Mouse (Mus musculus) hindbrain, embryonic 12.5 days (tissue): Measurements from ENCODE around the gene Traf2. TPM values are rescaled to one million over a fixed set of nuclear protein-coding genes. Genes with fewer than 3 reads are reported as not detected.

Source experiments
- ATAC-seq: fragments of 200-750 bp; cut with Nextera tagmentation; 2 replicates; pipeline ENCODE4 v1.8.0; 2017; ENCODE audit warnings: moderate TSS enrichment; ENCODE audit not compliant: low FRiP score
- H3K27ac ChIP-seq: fragments of 300-500 bp; sonication (generic); 2 replicates; pipeline ENCODE4 v1.5.1; 2016; ENCODE audit warnings: mild to moderate bottlenecking
- H3K27me3 ChIP-seq: fragments of 300-500 bp; sonication (generic); 2 replicates; pipeline ENCODE4 v1.6.1; 2016; ENCODE audit warnings: mild to moderate bottlenecking
- H3K36me3 ChIP-seq: fragments of 300-500 bp; sonication (generic); 2 replicates; pipeline ENCODE4 v1.6.1; 2016; ENCODE audit warnings: mild to moderate bottlenecking
- H3K4me1 ChIP-seq: fragments of 300-500 bp; sonication (generic); 2 replicates; pipeline ENCODE4 v1.6.1; 2016
- H3K4me2 ChIP-seq: fragments of 300-500 bp; sonication (generic); replicated peaks from 2 replicates; pipeline ENCODE4 v1.6.1; 2016; ENCODE audit warnings: mild to moderate bottlenecking
- H3K4me3 ChIP-seq: fragments of 300-500 bp; sonication (generic); 2 replicates; pipeline ENCODE4 v1.5.1; 2016; ENCODE audit warnings: mild to moderate bottlenecking
- H3K9ac ChIP-seq: fragments of 300-500 bp; sonication (generic); 2 replicates; pipeline ENCODE4 v1.6.1; 2016; ENCODE audit warnings: mild to moderate bottlenecking, moderate library complexity
- H3K9me3 ChIP-seq: fragments of 300-500 bp; sonication (generic); replicated peaks from 2 replicates; pipeline ENCODE4 v1.6.1; 2016; ENCODE audit warnings: mild to moderate bottlenecking
- WGBS: fragments of 180-500 bp; shearing (Covaris S2); methylation state at CpG from one replicate; pipeline ENCODE4 v1.1.7; 2016; 5-methylcytosine and 5-hydroxymethylcytosine counted together
- polyA plus RNA-seq: library from polyadenylated mRNA; unstranded; fragments of >200 nt; fragmentation: Nextera tagmentation; extraction: Ambion mirVana; gene quantifications from 2 replicates; pipeline ENCODE4 v1.2.1, GENCODE M21; 2016

Traf2 gene
- polyA plus RNA-seq = 25.7 and 29.6 TPM in 2 replicates

- H3K9me3 ChIP-seq = no peaks in the 10 kb centered on the region
- ATAC-seq = peak; percentile 99
- peak within 1 kb of the TSS; percentile 69 for H3K4me3 ChIP-seq
- peaks cover 16% of the 10 kb centered on the region for H3K4me1 ChIP-seq
- H3K36me3 ChIP-seq = no peaks in the 10 kb centered on the region
- H3K4me2 ChIP-seq = peak within 1 kb of the TSS; percentile 71
- peak within 1 kb of the TSS; percentile 52 for H3K27ac ChIP-seq
- no peaks in the 10 kb centered on the region for H3K27me3 ChIP-seq
- H3K9ac ChIP-seq = peak within 1 kb of the TSS; percentile 75
- WGBS = 3% methylated on average over 48 of the region's 48 CpGs
These were observed at the start of gene Traf2 for GRCm38 (mm10) chr2:25546811-25547491. Gene Traf2, minus strand, starts transcription at chr2:25546940.

- Histone ChIP-seq H3K27ac (no peak overlapping the region), H3K36me3 (peaks cover 93% of the 10 kb centered on the region), H3K27me3 (no peaks in the 10 kb centered on the region), H3K9ac (no peak overlapping the region), H3K4me3 (no peak overlapping the region), H3K9me3 (no peaks in the 10 kb centered on the region), H3K4me2 (no peak overlapping the region), H3K4me1 (no peaks in the 10 kb centered on the region)
- ATAC-seq = no peak
- 72% methylated on average over 2 of the region's 2 CpGs for WGBS
These were observed 45.1 kb upstream of the Traf2 start for GRCm38 (mm10) chr2:25591863-25592262.

- Histone ChIP-seq H3K4me2 (no peak overlapping the region), H3K9ac (no peak overlapping the region), H3K4me3 (no peak overlapping the region), H3K27ac (no peak overlapping the region), H3K4me1 (no peaks in the 10 kb centered on the region), H3K9me3 (no peaks in the 10 kb centered on the region), H3K36me3 (peaks cover 96% of the 10 kb centered on the region), H3K27me3 (no peaks in the 10 kb centered on the region)
- no peak for ATAC-seq
- 97% methylated on average over 8 of the region's 8 CpGs for WGBS
These were observed 41.6 kb upstream of the Traf2 start for GRCm38 (mm10) chr2:25588227-25588907.

- ATAC-seq = no peak
- Histone ChIP-seq H3K27ac (no peak overlapping the region), H3K27me3 (no peaks in the 10 kb centered on the region), H3K4me1 (peaks cover 10% of the 10 kb centered on the region), H3K9me3 (no peaks in the 10 kb centered on the region), H3K9ac (no peak overlapping the region), H3K4me3 (no peak overlapping the region), H3K4me2 (no peak overlapping the region), H3K36me3 (peaks cover 91% of the 10 kb centered on the region)
- WGBS = 94% methylated on average over 8 of the region's 8 CpGs
These were observed 40.5 kb upstream of the Traf2 start for GRCm38 (mm10) chr2:25587290-25587689.

- H3K4me3 ChIP-seq = no peak overlapping the region
- peaks cover 26% of the 10 kb centered on the region for H3K4me1 ChIP-seq
- H3K27ac ChIP-seq = no peak overlapping the region
- peaks cover 8% of the 10 kb centered on the region for H3K27me3 ChIP-seq
- ATAC-seq = no peak
- H3K9me3 ChIP-seq = no peaks in the 10 kb centered on the region
- no peak overlapping the region for H3K4me2 ChIP-seq
- 88% methylated on average over 3 of the region's 3 CpGs for WGBS
- no peak overlapping the region for H3K9ac ChIP-seq
- H3K36me3 ChIP-seq = peaks cover 74% of the 10 kb centered on the region
These were observed 38.9 kb upstream of the Traf2 start for GRCm38 (mm10) chr2:25585601-25586000.

GRCm38 (mm10) chr2:25584856-25585255 lies 38.1 kb upstream of the Traf2 start:
- H3K27ac ChIP-seq = no peak overlapping the region
- H3K9ac ChIP-seq = no peak overlapping the region
- peaks cover 15% of the 10 kb centered on the region for H3K27me3 ChIP-seq
- H3K9me3 ChIP-seq = no peaks in the 10 kb centered on the region
- H3K4me3 ChIP-seq = no peak overlapping the region
- H3K4me2 ChIP-seq = no peak overlapping the region
- H3K36me3 ChIP-seq = peaks cover 66% of the 10 kb centered on the region
- 84% methylated on average over 4 of the region's 4 CpGs for WGBS
- ATAC-seq = no peak
- peaks cover 31% of the 10 kb centered on the region for H3K4me1 ChIP-seq

- no peak overlapping the region for H3K4me3 ChIP-seq
- H3K27ac ChIP-seq = no peak overlapping the region
- H3K9ac ChIP-seq = no peak overlapping the region
- no peak overlapping the region for H3K4me2 ChIP-seq
- peaks cover 22% of the 10 kb centered on the region for H3K27me3 ChIP-seq
- H3K4me1 ChIP-seq = peaks cover 38% of the 10 kb centered on the region
- no peaks in the 10 kb centered on the region for H3K9me3 ChIP-seq
- 96% methylated on average over 3 of the region's 3 CpGs for WGBS
- no peak for ATAC-seq
- H3K36me3 ChIP-seq = peaks cover 59% of the 10 kb centered on the region
These were observed 37.4 kb upstream of the Traf2 start for GRCm38 (mm10) chr2:25584152-25584551.

- no peaks in the 10 kb centered on the region for H3K9me3 ChIP-seq
- H3K4me1 ChIP-seq = peaks cover 44% of the 10 kb centered on the region
- H3K9ac ChIP-seq = no peak overlapping the region
- H3K27ac ChIP-seq = 0 out of 2 replicates have a peak overlapping the region, but pooled peaks have one; percentile 7
- H3K4me2 ChIP-seq = no peak overlapping the region
- H3K27me3 ChIP-seq = peaks cover 28% of the 10 kb centered on the region
- ATAC-seq = no peak
- WGBS = 78% methylated on average over 4 of the region's 4 CpGs
- peaks cover 55% of the 10 kb centered on the region for H3K36me3 ChIP-seq
- H3K4me3 ChIP-seq = no peak overlapping the region
These were observed 36.8 kb upstream of the Traf2 start for GRCm38 (mm10) chr2:25583571-25583970.

- no peak overlapping the region for H3K4me2 ChIP-seq
- peaks cover 51% of the 10 kb centered on the region for H3K36me3 ChIP-seq
- H3K9me3 ChIP-seq = no peaks in the 10 kb centered on the region
- WGBS = 81% methylated on average over 6 of the region's 6 CpGs
- H3K27me3 ChIP-seq = peaks cover 33% of the 10 kb centered on the region
- peaks cover 49% of the 10 kb centered on the region for H3K4me1 ChIP-seq
- H3K4me3 ChIP-seq = no peak overlapping the region
- peak overlapping the region; percentile 35; the same call in 1 of the 2 replicates for H3K27ac ChIP-seq
- no peak overlapping the region for H3K9ac ChIP-seq
- ATAC-seq = 0 out of 2 replicates have a peak, but pooled peaks have one; percentile 15
These were observed 36.4 kb upstream of the Traf2 start for GRCm38 (mm10) chr2:25583120-25583481.

- Histone ChIP-seq H3K4me1 (peaks cover 54% of the 10 kb centered on the region), H3K27me3 (peaks cover 38% of the 10 kb centered on the region), H3K9ac (no peak overlapping the region), H3K9me3 (no peaks in the 10 kb centered on the region), H3K27ac (peak overlapping the region; percentile 35; the same call in 1 of the 2 replicates), H3K36me3 (peaks cover 46% of the 10 kb centered on the region), H3K4me2 (no peak overlapping the region), H3K4me3 (no peak overlapping the region)
- peak; percentile 29; the same call in 1 of the 2 replicates for ATAC-seq
- 52% methylated on average over 12 of the region's 12 CpGs for WGBS
These were observed 35.9 kb upstream of the Traf2 start for GRCm38 (mm10) chr2:25582466-25583119.

GRCm38 (mm10) chr2:25581901-25582301 lies 35.2 kb upstream of the Traf2 start:
- Histone ChIP-seq H3K36me3 (peaks cover 39% of the 10 kb centered on the region), H3K9ac (no peak overlapping the region), H3K9me3 (no peaks in the 10 kb centered on the region), H3K4me2 (no peak overlapping the region), H3K4me1 (peaks cover 60% of the 10 kb centered on the region), H3K4me3 (no peak overlapping the region), H3K27me3 (peaks cover 45% of the 10 kb centered on the region), H3K27ac (0 out of 2 replicates have a peak overlapping the region, but pooled peaks have one; percentile 12)
- 38% methylated on average over 6 of the region's 6 CpGs for WGBS
- 0 out of 2 replicates have a peak, but pooled peaks have one; percentile 2 for ATAC-seq

GRCm38 (mm10) chr2:25581294-25581864 lies 34.6 kb upstream of the Traf2 start, which contains the start of gene Ajm1:
Gene Ajm1, minus strand, starts transcription at chr2:25581757.
- Histone ChIP-seq H3K27ac (0 out of 2 replicates have a peak within 1 kb of the TSS, but pooled peaks have one; percentile 12), H3K9ac (peak within 1 kb of the TSS; percentile 41), H3K27me3 (peaks cover 50% of the 10 kb centered on the region), H3K4me3 (peak within 1 kb of the TSS; percentile 37), H3K9me3 (no peaks in the 10 kb centered on the region), H3K4me2 (peak within 1 kb of the TSS; percentile 60), H3K36me3 (peaks cover 33% of the 10 kb centered on the region), H3K4me1 (peaks cover 60% of the 10 kb centered on the region)
- peak; percentile 55 for ATAC-seq
- 5% methylated on average over 19 of the region's 19 CpGs for WGBS
